Mouse (Mus musculus): ENCODE measurements around the gene Cpne8.

GRCm38 (mm10) chr15:90709296-90709695, 30.1 kb upstream of the Cpne8 start:
- TF ChIP-seq EP300 (IDR thresholded peaks at IDR 0.05; ENCODE audit: low read depth): no peak
- TF ChIP-seq CTCF (IDR thresholded peaks at IDR 0.05; ENCODE audit: low read depth): no peak

Measured in liver, embryonic 14.5 days (tissue).